Mouse (Mus musculus) heart, postnatal 0 days (tissue): ENCODE data around the gene Zswim4.

Source experiments
- CTCF ChIP-seq: IDR thresholded peaks from 2 replicates; pipeline ENCODE4 v1.5.1; 2016; ENCODE audit warnings: antibody characterized with exemption, control low read depth, low read depth
- EP300 ChIP-seq: IDR thresholded peaks from 2 replicates; pipeline ENCODE4 v1.6.1; 2016; ENCODE audit warnings: antibody characterized with exemption, low read depth

- TF ChIP-seq EP300 (no peak), CTCF (no peak)
Measured at GRCm38 (mm10) chr8:84218143-84218542, 18.7 kb downstream of the Zswim4 start.
